Mouse (Mus musculus): ENCODE data around the gene Neurod2. TPM values are rescaled to one million over a fixed set of nuclear protein-coding genes. Genes with fewer than 3 reads are reported as not detected.

Gene Neurod2
- polyA plus RNA-seq, 1 experiment: 57.4 TPM

DNA sequence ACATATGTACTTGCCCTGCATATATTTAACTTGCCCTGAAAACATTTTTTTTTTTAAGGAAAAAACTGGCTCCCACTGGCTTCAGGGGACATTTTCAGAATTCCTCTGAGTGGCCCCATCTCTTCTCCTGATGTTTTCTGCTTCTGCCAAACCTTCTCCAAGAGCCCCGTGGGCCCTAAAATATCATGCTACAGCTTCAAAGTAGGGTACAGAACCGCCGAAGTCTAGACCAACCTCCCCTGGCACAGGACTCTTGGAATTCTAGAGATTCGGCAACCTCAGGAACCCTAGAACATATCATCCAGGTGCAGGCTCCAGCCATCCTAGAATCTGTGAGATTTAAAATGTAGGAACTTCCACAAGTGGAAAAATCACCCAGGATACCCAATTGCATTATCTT is 9.9 kb downstream of the Neurod2 start:
- TF ChIP-seq POLR2A (IDR thresholded peaks at IDR 0.05; ENCODE audit: borderline replicate concordance, insufficient read depth, low read length): no peak
- WGBS: 22% methylated on average over 4 of the region's 4 CpGs
- H3K27me3 ChIP-seq (ENCODE audit: control insufficient read depth, insufficient read depth, low read length): no peaks in the 10 kb centered on the region
- peak overlapping the region; percentile 27 for H3K27ac ChIP-seq (ENCODE audit: insufficient read depth, low read length)
- no peak for DNase-seq
- peaks cover 22% of the 10 kb centered on the region for H3K4me1 ChIP-seq (ENCODE audit: control insufficient read depth, insufficient read depth, low read length)
- peak overlapping the region; percentile 2 for H3K4me3 ChIP-seq (replicated peaks; ENCODE audit: insufficient read depth, low read depth, low read length)

- no peak for TF ChIP-seq CTCF (IDR thresholded peaks at IDR 0.05; ENCODE audit: borderline replicate concordance, insufficient read depth, low read depth, low read length)
- TF ChIP-seq POLR2A (IDR thresholded peaks at IDR 0.05; ENCODE audit: borderline replicate concordance, insufficient read depth, low read length): no peak
- no peaks in the 10 kb centered on the region for H3K27me3 ChIP-seq (ENCODE audit: control insufficient read depth, insufficient read depth, low read length)
These were observed 10.3 kb downstream of the Neurod2 start for GRCm38 (mm10) chr11:98319120-98319519.

GRCm38 (mm10) chr11:98318421-98319116 is 10.9 kb downstream of the Neurod2 start:
- 21% methylated on average over 14 of the region's 14 CpGs for WGBS
- Histone ChIP-seq H3K27me3 (ENCODE audit: control insufficient read depth, insufficient read depth, low read length) (no peaks in the 10 kb centered on the region), H3K27ac (ENCODE audit: insufficient read depth, low read length) (peak overlapping the region; percentile 27; the same call in 1 of the 2 replicates), H3K4me1 (ENCODE audit: control insufficient read depth, insufficient read depth, low read length) (peaks cover 24% of the 10 kb centered on the region), H3K4me3 (replicated peaks; ENCODE audit: insufficient read depth, low read depth, low read length) (peak overlapping the region; percentile 7)
- peak; percentile 47 to 54 for DNase-seq
- TF ChIP-seq CTCF (IDR thresholded peaks at IDR 0.05; ENCODE audit: borderline replicate concordance, insufficient read depth, low read depth, low read length) (no peak), POLR2A (IDR thresholded peaks at IDR 0.05; ENCODE audit: borderline replicate concordance, insufficient read depth, low read length) (no peak)

More at GRCm38 (mm10) chr11:98319120-98319519, 10.3 kb downstream of the Neurod2 start:
- peak; percentile 63 to 73 for DNase-seq
- H3K27ac ChIP-seq (ENCODE audit: insufficient read depth, low read length): peak overlapping the region; percentile 27
- H3K4me1 ChIP-seq (ENCODE audit: control insufficient read depth, insufficient read depth, low read length): peaks cover 22% of the 10 kb centered on the region
- WGBS: 2% methylated on average over 15 of the region's 15 CpGs
- H3K4me3 ChIP-seq (replicated peaks; ENCODE audit: insufficient read depth, low read depth, low read length): peak overlapping the region; percentile 2

- TF ChIP-seq POLR2A (IDR thresholded peaks at IDR 0.05; ENCODE audit: borderline replicate concordance, insufficient read depth, low read length): no peak
- no peak for TF ChIP-seq CTCF (IDR thresholded peaks at IDR 0.05; ENCODE audit: borderline replicate concordance, insufficient read depth, low read depth, low read length)
- Histone ChIP-seq H3K27me3 (ENCODE audit: control insufficient read depth, insufficient read depth, low read length) (no peaks in the 10 kb centered on the region), H3K4me3 (replicated peaks; ENCODE audit: insufficient read depth, low read depth, low read length) (no peak overlapping the region), H3K4me1 (ENCODE audit: control insufficient read depth, insufficient read depth, low read length) (peaks cover 26% of the 10 kb centered on the region), H3K27ac (ENCODE audit: insufficient read depth, low read length) (no peak overlapping the region)
- WGBS: 52% methylated on average over 7 of the region's 7 CpGs
- no peak for DNase-seq
These were observed 12.0 kb downstream of the Neurod2 start for GRCm38 (mm10) chr11:98317479-98317878.

- H3K27ac ChIP-seq (ENCODE audit: insufficient read depth, low read length): 0 out of 2 replicates have a peak overlapping the region, but pooled peaks have one; percentile 2
- H3K27me3 ChIP-seq (ENCODE audit: control insufficient read depth, insufficient read depth, low read length): no peaks in the 10 kb centered on the region
- WGBS: 2% methylated on average over 26 of the region's 26 CpGs
These were observed 15.6 kb downstream of the Neurod2 start for GRCm38 (mm10) chr11:98313790-98314323.

GRCm38 (mm10) chr11:98298484-98299205 is 30.8 kb downstream of the Neurod2 start:
- no peak for DNase-seq
- H3K27me3 ChIP-seq (ENCODE audit: control insufficient read depth, insufficient read depth, low read length): no peaks in the 10 kb centered on the region; the same call in 1 of the 2 replicates
- H3K4me3 ChIP-seq (replicated peaks; ENCODE audit: insufficient read depth, low read depth, low read length): no peak overlapping the region
- H3K27ac ChIP-seq (ENCODE audit: insufficient read depth, low read length): no peak overlapping the region
- TF ChIP-seq POLR2A (IDR thresholded peaks at IDR 0.05; ENCODE audit: borderline replicate concordance, insufficient read depth, low read length) (no peak), CTCF (IDR thresholded peaks at IDR 0.05; ENCODE audit: borderline replicate concordance, insufficient read depth, low read depth, low read length) (no peak)
- peaks cover 16% of the 10 kb centered on the region for H3K4me1 ChIP-seq (ENCODE audit: control insufficient read depth, insufficient read depth, low read length)
- WGBS: 57% methylated on average over 10 of the region's 10 CpGs

More at GRCm38 (mm10) chr11:98313790-98314323, 15.6 kb downstream of the Neurod2 start:
- DNase-seq: peak in 1 of 2 experiments; percentile 73
- Histone ChIP-seq H3K4me3 (replicated peaks; ENCODE audit: insufficient read depth, low read depth, low read length) (peak overlapping the region; percentile 48), H3K4me1 (ENCODE audit: control insufficient read depth, insufficient read depth, low read length) (peaks cover 14% of the 10 kb centered on the region)
- TF ChIP-seq POLR2A (IDR thresholded peaks at IDR 0.05; ENCODE audit: borderline replicate concordance, insufficient read depth, low read length): no peak
- no peak for TF ChIP-seq CTCF (IDR thresholded peaks at IDR 0.05; ENCODE audit: borderline replicate concordance, insufficient read depth, low read depth, low read length)

GRCm38 (mm10) chr11:98297778-98298177 is 31.7 kb downstream of the Neurod2 start:
- Histone ChIP-seq H3K4me1 (ENCODE audit: control insufficient read depth, insufficient read depth, low read length) (peaks cover 19% of the 10 kb centered on the region), H3K27ac (ENCODE audit: insufficient read depth, low read length) (peak overlapping the region; percentile 43; the same call in 1 of the 2 replicates), H3K4me3 (replicated peaks; ENCODE audit: insufficient read depth, low read depth, low read length) (no peak overlapping the region), H3K27me3 (ENCODE audit: control insufficient read depth, insufficient read depth, low read length) (no peaks in the 10 kb centered on the region; the same call in 1 of the 2 replicates)
- TF ChIP-seq CTCF (IDR thresholded peaks at IDR 0.05; ENCODE audit: borderline replicate concordance, insufficient read depth, low read depth, low read length) (no peak), POLR2A (IDR thresholded peaks at IDR 0.05; ENCODE audit: borderline replicate concordance, insufficient read depth, low read length) (no peak)
- 59% methylated on average over 7 of the region's 7 CpGs for WGBS
- DNase-seq: peak in 1 of 2 experiments; percentile 55

All from cerebellum, adult 2 months (tissue).